Mouse (Mus musculus) hindbrain, embryonic 14.5 days (tissue): ENCODE results near the gene Mrpl14. TPM values are rescaled to one million over a fixed set of nuclear protein-coding genes. Genes with fewer than 3 reads are reported as not detected.

Source experiments
- ATAC-seq: fragments of 200-750 bp; cut with Nextera tagmentation; 2 replicates; pipeline ENCODE4 v1.8.0; 2017; ENCODE audit warnings: moderate number of reproducible peaks, mild to moderate bottlenecking, moderate TSS enrichment, moderate library complexity; ENCODE audit not compliant: low FRiP score
- DNase-seq: peaks from one replicate; pipeline ENCODE4 v3.0.0-alpha.2; 2015; ENCODE audit warnings: low spot score
- H3K27ac ChIP-seq: fragments of 300-500 bp; sonication (generic); 2 replicates; pipeline ENCODE4 v1.5.1; 2014; ENCODE audit warnings: mild to moderate bottlenecking, moderate library complexity
- H3K27me3 ChIP-seq: fragments of 300-500 bp; sonication (generic); 2 replicates; pipeline ENCODE4 v1.6.1; 2014; ENCODE audit warnings: mild to moderate bottlenecking, low read length, mixed read lengths; ENCODE audit not compliant: control insufficient read depth, insufficient read depth
- H3K36me3 ChIP-seq: fragments of 300-500 bp; sonication (generic); replicated peaks from 2 replicates; pipeline ENCODE4 v1.6.1; 2014; ENCODE audit not compliant: control insufficient read depth, insufficient read depth
- H3K4me1 ChIP-seq: fragments of 300-500 bp; sonication (generic); replicated peaks from 2 replicates; pipeline ENCODE4 v1.6.1; 2014; ENCODE audit warnings: antibody characterized with exemption, low read length, mixed read lengths; ENCODE audit not compliant: control insufficient read depth, insufficient read depth
- H3K4me2 ChIP-seq: fragments of 300-500 bp; sonication (generic); replicated peaks from 2 replicates; pipeline ENCODE4 v1.6.1; 2014; ENCODE audit warnings: mild to moderate bottlenecking, moderate library complexity
- H3K4me3 ChIP-seq: fragments of 300-500 bp; sonication (generic); replicated peaks from 2 replicates; pipeline ENCODE4 v1.5.1; 2014; ENCODE audit warnings: mild to moderate bottlenecking, low read length
- H3K9ac ChIP-seq: fragments of 300-500 bp; sonication (generic); 2 replicates; pipeline ENCODE4 v1.6.1; 2014
- H3K9me3 ChIP-seq: fragments of 300-500 bp; sonication (generic); 2 replicates; pipeline ENCODE4 v1.6.1; 2016; ENCODE audit warnings: low read length; ENCODE audit not compliant: control insufficient read depth
- WGBS: fragments of 180-500 bp; shearing (Covaris S2); extraction: QIAGEN DNeasy Blood & Tissue Kit; methylation state at CpG from one replicate; pipeline ENCODE4 v1.1.7; 2014; 5-methylcytosine and 5-hydroxymethylcytosine counted together
- polyA plus RNA-seq: library from polyadenylated mRNA; unstranded; fragments of >200 nt; fragmentation: Nextera tagmentation; extraction: Ambion mirVana; gene quantifications from 2 replicates; pipeline ENCODE4 v1.2.1, GENCODE M21; 2014

Gene Mrpl14
- polyA plus RNA-seq, 1 experiment from 2014 or later = 132 TPM

DNA sequence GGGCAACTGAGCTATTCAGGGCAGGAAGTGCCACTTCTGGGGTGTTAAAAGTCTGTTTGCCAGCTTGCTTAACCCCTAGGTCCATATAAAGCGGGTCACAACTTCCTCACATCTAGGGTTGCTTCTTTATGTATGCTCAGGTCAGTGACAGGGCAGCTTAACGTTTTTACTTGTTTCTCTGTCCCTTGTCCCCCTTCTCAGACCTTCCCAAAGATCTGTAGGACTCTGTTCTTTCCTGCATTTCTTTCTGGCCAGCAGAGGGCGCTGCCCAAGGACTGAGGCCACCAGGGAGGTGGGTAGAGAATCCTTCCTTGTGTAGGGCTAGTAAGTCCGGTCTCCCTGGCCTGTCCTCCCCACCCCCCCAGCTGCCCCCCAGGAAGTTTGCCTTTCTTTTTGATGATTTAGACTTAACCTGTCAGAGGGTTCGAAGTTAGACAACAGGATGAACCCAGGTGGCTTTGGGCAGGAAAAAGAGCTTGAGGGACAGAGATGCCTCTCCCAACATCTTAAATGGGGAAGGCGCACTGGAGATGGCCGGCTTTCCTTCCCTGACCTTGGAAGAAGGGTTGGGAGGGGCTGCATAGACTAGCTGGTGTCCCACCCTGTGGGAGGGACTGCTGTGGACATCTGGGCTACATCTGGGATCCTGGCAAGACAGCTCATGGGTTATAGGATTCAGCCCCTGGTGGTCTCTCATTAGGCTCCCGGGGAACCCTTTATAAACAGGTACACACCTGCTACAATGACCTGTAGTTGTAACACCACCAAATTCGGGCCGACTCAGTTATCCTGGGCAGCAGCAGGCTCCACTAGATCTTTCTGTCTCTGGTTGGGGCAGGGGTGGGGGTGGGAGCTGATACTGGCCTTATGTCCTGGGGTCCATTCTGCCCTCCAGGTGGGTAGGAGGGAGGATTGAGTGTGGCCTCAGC is 49.5 kb downstream of the Mrpl14 start:
- peak overlapping the region; percentile 75 for H3K4me2 ChIP-seq
- peak overlapping the region; percentile 45 for H3K4me3 ChIP-seq
- peak overlapping the region; percentile 95 for H3K27ac ChIP-seq
- ATAC-seq = peak; percentile 44
- H3K36me3 ChIP-seq = no peaks in the 10 kb centered on the region
- H3K9me3 ChIP-seq = no peaks in the 10 kb centered on the region
- 0 out of 2 replicates have a peak, but pooled peaks cover 4% of the 10 kb centered on the region for H3K27me3 ChIP-seq
- H3K9ac ChIP-seq = peak overlapping the region; percentile 83
- WGBS = 7% methylated on average over 10 of the region's 10 CpGs
- peak; percentile 91 for DNase-seq
- H3K4me1 ChIP-seq = peaks cover 32% of the 10 kb centered on the region

- Histone ChIP-seq H3K36me3 (no peaks in the 10 kb centered on the region), H3K9ac (peak overlapping the region; percentile 83), H3K4me1 (peaks cover 32% of the 10 kb centered on the region), H3K9me3 (no peaks in the 10 kb centered on the region), H3K27ac (peak overlapping the region; percentile 95), H3K4me2 (peak overlapping the region; percentile 75), H3K27me3 (0 out of 2 replicates have a peak, but pooled peaks cover 4% of the 10 kb centered on the region), H3K4me3 (peak overlapping the region; percentile 45)
- ATAC-seq = peak; percentile 70
- DNase-seq = peak; percentile 98
- 0% methylated on average over 55 of the region's 72 CpGs for WGBS
These were observed 50.4 kb downstream of the Mrpl14 start for GRCm38 (mm10) chr17:45736311-45737077.

DNA sequence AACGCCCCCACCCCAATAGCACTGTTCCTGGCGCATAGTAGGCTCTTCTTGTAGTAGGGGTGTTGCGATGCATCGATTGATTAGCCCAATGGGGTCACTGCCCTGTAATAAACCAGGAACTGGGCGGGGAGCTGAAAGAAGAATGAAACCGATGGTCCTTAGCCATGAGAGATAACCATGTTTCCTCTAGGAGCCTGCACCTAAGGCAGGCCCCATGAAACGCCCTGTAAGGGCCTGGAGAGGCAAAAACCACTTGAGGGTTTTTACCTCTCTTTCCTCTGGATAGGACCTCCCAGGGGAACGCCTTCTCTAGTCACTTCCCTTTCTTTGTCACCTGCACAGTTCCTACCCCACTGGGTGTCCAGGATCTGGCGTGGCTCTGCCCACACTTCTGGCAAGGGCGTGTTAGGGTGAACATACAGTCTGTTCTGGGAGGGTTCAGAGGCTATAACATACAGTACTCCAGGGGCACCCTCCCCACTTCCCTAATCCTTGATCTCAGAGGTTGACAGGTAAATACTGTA is 51.0 kb downstream of the Mrpl14 start:
- 12% methylated on average over 10 of the region's 10 CpGs for WGBS
- Histone ChIP-seq H3K4me2 (peak overlapping the region; percentile 75), H3K4me1 (peaks cover 32% of the 10 kb centered on the region), H3K27ac (peak overlapping the region; percentile 95), H3K4me3 (peak overlapping the region; percentile 45), H3K27me3 (0 out of 2 replicates have a peak, but pooled peaks cover 4% of the 10 kb centered on the region), H3K9me3 (no peaks in the 10 kb centered on the region), H3K9ac (peak overlapping the region; percentile 83), H3K36me3 (no peaks in the 10 kb centered on the region)
- DNase-seq (peak; percentile 57), ATAC-seq (no peak; the same call in none of the 2 replicates)

DNA sequence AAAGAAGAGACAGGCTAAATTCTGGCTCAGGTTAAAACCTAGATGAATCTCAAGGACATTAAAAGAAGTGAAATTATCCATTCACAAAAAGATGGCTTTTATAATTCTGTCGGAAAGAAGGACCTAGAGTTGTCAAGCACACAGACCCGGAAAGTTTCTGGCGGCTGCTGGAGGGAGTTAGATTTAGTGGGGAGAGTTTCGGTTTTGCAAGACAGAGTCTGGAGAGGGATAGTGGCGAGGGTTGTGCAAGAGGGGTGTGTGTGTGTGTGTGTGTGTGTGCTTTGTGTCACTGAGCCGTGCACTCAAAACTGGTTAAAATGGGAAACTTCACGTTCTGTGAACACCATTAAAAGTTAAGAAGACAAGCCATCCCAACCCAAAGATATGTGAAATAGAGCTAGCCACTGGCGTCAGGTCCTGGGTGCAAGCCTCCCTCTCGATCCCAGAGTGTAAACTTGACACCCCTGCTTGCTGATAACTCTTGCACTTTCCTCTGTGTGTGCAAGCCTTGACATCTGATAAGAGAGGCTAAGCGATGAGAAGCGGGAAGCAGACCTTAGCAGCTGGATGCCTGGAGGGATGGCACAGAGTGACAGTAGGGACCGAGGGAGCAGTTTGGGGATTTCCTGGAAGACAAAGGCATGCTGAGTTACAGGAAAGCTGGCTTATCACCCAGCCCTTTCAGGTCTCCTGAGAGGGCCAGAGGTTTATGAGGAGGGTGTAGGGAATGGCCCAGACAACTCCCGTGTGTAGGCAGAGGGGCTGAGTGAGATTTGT is 56.4 kb downstream of the Mrpl14 start:
- ATAC-seq = no peak
- Histone ChIP-seq H3K4me1 (peaks cover under 1% of the 10 kb centered on the region; the same call in 1 of the 2 replicates), H3K27ac (no peak overlapping the region), H3K9me3 (no peaks in the 10 kb centered on the region), H3K4me2 (no peak overlapping the region), H3K9ac (no peak overlapping the region), H3K36me3 (no peaks in the 10 kb centered on the region), H3K27me3 (no peaks in the 10 kb centered on the region), H3K4me3 (no peak overlapping the region)
- 66% methylated on average over 13 of the region's 13 CpGs for WGBS
- no peak for DNase-seq

DNA sequence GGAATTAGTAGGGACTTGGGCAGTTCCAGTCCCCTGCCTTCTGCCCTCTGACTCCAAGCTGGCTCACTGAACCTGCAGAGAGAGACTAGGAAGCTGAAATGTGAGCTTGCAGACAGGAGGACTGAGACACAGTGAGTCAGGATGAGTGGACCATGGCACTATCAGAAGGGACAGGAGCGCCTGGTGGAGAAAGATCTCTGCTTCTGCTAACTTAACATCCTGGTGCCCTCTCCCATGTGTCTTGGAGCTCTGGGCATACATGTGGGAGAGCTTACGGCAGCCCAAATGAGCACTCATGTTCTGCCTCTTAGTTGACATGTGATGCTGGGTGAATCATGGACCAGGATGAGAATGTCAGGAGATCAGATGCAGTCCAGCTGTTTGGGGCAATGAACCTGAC is 59.5 kb downstream of the Mrpl14 start:
- no peaks in the 10 kb centered on the region for H3K9me3 ChIP-seq
- ATAC-seq (no peak), DNase-seq (no peak)
- no peaks in the 10 kb centered on the region for H3K4me1 ChIP-seq
- H3K4me2 ChIP-seq = no peak overlapping the region
- no peak overlapping the region for H3K27ac ChIP-seq
- no peaks in the 10 kb centered on the region for H3K36me3 ChIP-seq
- H3K9ac ChIP-seq = no peak overlapping the region
- H3K27me3 ChIP-seq = no peaks in the 10 kb centered on the region
- H3K4me3 ChIP-seq = no peak overlapping the region
- 94% methylated on average over 2 of the region's 2 CpGs for WGBS

GRCm38 (mm10) chr17:45746755-45747154 is 60.6 kb downstream of the Mrpl14 start:
- H3K27me3 ChIP-seq = no peaks in the 10 kb centered on the region
- H3K9me3 ChIP-seq = no peaks in the 10 kb centered on the region
- 72% methylated on average over 12 of the region's 12 CpGs for WGBS
- no peaks in the 10 kb centered on the region for H3K4me1 ChIP-seq
- no peak for DNase-seq
- H3K36me3 ChIP-seq = no peaks in the 10 kb centered on the region
- no peak overlapping the region for H3K4me3 ChIP-seq
- no peak overlapping the region for H3K9ac ChIP-seq
- ATAC-seq = no peak
- no peak overlapping the region for H3K27ac ChIP-seq
- no peak overlapping the region for H3K4me2 ChIP-seq

DNA sequence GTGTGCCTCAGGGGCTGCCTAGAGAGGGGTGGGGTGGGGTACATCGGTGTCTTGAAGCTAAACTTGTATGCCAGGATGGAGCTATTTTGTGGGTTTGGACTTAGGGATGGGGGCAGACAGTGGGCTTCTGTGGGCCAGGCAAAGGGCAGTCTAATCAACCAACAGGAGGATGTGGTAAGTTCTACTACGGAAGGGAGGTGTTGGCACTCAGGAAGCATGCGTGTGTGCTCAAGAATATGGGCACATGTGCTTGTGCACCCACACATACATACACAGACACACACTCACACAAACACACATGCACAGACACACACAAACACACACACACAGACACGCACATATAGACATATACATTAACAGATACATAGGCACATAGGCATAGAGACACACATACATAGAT is 61.2 kb downstream of the Mrpl14 start:
- Histone ChIP-seq H3K27me3 (no peaks in the 10 kb centered on the region), H3K36me3 (no peaks in the 10 kb centered on the region), H3K27ac (no peak overlapping the region), H3K4me3 (no peak overlapping the region), H3K4me1 (no peaks in the 10 kb centered on the region), H3K4me2 (no peak overlapping the region), H3K9me3 (no peaks in the 10 kb centered on the region), H3K9ac (no peak overlapping the region)
- DNase-seq = no peak
- WGBS = 95% methylated on average over 4 of the region's 4 CpGs
- no peak for ATAC-seq
